Mouse (Mus musculus) brain, embryonic 14.5 days (tissue): ENCODE data around the gene Lman1l.

Source experiments
- CTCF ChIP-seq: fragments of 200-500 bp; IDR thresholded peaks from 2 replicates; pipeline ENCODE4 v1.5.1; 2012; ENCODE audit warnings: inconsistent platforms, mild to moderate bottlenecking, moderate library complexity, borderline replicate concordance; ENCODE audit not compliant: insufficient read depth, insufficient read length; ENCODE audit errors: extremely low read depth
- POLR2A ChIP-seq: fragments of 200-500 bp; IDR thresholded peaks from 2 replicates; pipeline ENCODE4 v1.6.1; 2012; ENCODE audit warnings: mild to moderate bottlenecking, inconsistent platforms, borderline replicate concordance; ENCODE audit not compliant: poor library complexity, insufficient read depth, insufficient read length, severe bottlenecking; ENCODE audit errors: extremely low read depth

- TF ChIP-seq POLR2A (no peak), CTCF (no peak)
Observed at GRCm38 (mm10) chr9:57640384-57640783, 19.8 kb upstream of the Lman1l start.
